Mouse (Mus musculus): Measurements from ENCODE around the gene Pdzd2.

Gene Pdzd2

DNA sequence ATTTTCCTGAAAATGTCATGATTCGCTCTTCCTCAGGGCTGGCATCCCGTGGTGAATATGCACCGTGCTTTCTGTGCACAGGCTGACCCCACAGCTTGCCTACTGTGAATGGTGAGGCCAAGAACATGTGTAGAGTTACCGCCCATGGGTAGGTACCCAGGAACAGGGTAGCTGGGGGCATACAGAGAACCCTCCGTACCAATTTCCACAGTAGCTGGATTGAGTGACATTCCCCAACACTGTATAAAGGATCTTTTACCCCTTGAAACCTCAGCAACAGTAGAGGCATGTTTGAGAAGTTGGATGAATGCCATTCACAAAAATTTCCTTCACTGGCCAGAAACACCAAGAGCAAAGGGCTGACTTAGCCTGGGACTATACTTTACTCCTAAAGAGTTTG, 271.1 kb downstream of the Pdzd2 start:
- no peak for DNase-seq

DNA sequence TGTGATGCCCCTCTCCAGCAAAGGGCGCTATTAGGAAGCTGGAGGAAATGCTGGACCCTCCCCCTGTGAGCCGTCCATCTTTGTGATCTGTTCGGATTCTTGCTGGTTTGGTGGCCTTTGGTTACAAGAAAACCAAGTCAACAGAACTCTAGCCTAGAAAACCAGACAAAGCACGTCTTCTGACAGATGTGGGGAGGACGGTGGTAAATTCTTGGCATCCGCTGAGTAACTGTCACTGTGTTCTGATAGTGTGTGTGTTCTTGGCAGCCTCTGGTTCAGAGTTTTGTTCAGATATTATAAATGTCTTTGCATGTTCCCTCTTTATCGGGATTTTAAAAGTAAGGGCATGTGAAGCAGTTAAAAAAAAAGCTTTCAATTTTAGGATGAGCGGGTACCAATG, 274.0 kb downstream of the Pdzd2 start:
- DNase-seq, result no peak

DNA sequence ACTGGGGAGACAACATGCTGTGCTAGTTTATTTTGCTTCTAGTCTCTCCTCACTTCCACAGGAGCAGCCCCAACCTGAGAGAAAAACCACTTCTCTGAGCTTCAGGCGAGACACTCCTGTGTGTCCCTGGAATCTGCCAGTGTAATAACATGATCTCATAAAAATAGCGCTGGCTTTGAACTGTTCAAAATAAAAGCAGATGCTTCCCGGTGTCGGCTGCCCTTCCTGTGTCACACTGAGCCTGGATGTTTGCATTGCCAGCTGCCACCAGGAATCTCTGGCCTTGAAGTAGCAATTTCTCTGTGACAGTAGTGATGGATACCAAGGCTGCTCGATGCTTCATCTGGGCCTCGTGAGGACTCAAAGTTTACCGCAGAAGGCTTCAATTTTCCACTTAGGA, 282.9 kb downstream of the Pdzd2 start:
- DNase-seq, result no peak

DNA sequence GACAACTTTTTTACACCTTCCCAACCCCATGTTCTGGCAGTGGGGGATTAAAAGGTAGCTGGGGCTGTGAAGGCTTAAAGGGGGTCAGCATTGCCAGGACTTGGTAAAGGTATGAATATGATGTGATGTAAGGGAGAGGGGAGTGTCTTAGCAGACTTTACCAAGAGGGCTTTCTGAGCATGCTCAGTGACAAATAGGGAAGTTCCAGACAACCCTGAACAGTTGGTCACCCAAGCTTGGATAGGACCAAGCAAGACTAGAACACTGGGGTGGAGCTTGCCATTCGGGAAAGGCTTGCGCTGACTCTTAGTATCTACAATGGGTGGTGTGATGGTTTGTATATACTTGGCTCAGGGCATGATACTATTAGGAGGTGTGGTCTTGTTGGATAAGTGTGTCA, 286.4 kb downstream of the Pdzd2 start:
- no peak for DNase-seq

DNA sequence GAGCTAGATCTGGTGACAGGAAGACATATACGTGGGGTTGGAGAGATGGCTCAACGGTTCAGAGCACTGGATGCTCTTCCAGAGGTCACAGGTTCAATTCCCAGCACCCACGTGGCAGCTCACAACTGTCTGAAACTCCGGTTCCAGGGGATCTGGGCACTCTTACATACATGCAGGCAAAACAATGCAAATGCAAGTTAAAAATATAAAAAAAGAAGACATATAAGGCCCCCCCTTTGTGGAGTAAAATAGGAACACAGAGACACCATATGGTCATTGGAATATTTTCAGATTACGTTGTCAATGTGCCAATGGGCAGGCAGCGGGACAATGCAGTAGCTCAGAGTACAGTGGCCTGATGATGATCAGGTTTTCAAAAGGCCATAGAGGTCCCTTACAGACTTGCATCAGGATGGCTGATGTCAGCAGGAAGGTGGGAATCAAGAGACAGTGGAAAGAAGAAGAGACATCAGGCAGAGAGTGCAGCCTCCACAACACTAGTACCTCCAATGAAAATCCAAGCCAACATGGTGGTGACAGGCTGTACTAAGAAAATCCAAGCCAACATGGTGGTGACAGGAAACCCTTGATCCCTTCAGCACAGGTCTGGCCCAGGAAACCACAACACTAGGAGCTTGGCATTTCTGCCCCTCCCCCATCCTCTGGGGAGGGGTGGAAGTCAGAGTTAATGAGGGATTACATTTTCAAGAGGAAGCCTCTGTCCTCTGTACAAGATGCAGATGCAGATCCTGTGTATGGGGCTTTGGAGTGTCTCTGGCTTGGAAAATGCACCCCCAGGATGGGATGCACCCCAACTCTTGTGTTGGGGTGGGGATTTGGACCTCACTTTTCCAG, 287.4 kb downstream of the Pdzd2 start:
- no peak for DNase-seq

DNA sequence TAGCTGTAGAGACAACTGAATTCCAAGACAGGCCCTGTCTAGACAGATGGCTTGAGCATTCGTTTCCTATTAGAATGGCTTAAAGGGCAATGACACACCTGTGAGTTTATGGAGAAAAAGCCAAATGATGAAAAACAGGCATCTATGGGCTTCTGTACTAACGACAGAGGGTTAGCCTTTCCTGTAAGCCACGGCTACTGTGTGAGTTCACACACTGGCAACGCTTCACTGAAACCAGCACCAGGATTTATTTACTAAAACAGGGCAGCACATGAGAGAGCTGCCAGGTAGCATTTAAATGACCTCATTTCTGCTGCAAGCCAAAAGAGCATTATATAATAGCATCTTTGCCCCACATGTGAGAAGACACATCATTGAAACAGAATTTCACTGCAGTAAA, 288.3 kb downstream of the Pdzd2 start:
- no peak for DNase-seq

DNA sequence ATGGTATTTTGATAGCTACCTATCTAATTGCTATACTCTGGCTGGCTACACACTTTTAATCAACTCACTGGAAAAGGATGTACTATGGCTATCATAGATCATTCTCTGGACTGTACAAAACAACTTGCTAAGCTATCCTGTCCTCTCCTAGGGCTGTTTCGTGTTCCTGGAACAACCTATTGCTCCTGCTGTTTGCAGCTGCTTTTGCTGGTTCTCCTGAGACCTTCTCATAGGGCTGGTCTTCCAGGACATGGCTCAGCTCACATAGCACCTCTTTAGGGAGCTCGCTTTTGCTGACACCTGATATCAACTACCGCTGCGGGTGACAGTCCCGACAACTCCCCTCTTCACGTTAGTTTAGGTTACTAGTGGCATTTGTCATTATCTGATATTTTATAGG, 288.9 kb downstream of the Pdzd2 start:
- DNase-seq, result no peak

DNA sequence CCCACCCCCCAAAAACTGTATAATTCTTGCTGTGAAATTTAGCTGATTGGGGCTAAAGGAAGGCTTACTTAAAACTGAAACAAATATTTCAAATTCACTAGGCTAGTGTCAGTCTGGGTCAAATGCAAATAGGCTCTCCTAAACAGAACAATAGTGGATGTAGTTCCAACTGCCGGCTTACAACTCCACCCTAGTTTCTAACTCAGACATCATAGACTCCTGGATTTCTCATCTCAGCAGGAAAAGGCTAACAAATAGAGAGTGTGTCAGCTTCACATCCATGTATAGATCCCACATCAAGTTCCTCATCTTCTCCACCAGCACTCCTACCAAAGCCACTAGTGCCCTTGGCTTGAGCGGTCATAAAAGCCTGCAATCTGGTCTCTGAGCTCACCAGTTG, 290.4 kb downstream of the Pdzd2 start:
- no peak for DNase-seq

DNA sequence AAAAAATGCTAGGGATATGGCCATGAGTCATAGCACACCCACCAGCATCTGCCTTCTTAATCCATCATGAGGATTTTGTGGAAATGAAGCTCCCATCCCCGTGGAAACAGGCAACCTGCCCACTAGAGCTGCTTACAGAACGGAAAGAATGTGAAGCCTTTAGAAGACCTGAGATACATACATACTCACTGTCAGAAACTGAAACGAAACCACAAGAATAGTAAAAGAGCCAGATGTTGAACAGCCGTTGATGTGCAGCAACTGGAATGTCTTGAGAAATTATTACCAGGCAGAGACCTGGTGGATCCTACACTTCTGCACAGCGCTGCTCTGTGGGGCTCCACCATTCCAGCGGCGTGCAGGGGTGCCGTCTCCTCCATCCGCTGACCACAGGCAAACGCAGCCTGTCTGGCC, 292.7 kb downstream of the Pdzd2 start:
- no peak for DNase-seq

DNA sequence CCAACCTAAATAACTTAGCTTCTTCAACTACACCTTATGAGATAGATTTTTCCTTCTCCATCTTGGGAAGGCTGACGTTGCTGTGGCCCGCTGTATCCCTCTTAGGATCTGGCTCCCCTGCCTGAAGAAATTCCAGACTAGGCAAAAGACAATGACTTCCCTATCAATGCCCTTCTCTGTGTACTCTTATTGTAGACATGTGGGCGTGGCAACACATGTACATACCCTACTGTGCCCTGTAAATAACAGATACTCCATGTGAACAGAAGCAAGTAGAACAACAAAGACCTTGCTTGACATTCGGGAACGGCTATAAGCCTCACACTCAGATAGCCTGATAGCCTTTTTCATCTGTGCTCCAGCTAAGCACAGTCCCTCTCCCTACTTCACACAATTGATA, 295.2 kb downstream of the Pdzd2 start:
- no peak for DNase-seq

DNA sequence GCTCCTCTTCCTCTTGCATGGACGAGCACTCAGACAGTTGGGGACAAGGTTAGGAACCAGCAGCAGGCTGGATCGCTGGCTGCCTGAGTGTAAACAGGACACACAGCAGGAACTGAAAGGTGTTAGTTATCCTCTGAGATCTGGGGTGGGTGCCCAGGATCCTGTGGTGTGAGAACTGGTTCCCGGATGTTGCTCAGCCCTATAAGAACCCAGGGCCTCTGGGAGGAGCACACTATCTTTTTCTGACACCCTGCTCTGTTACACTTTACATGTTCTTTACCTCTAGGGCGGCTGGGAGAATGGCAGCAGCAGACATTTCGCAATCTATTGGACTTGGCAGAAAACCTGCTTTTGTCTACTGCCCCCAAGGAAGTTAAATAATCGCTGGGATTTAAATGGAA, 300.4 kb downstream of the Pdzd2 start:
- peak; percentile 36 to 49 for DNase-seq

DNA sequence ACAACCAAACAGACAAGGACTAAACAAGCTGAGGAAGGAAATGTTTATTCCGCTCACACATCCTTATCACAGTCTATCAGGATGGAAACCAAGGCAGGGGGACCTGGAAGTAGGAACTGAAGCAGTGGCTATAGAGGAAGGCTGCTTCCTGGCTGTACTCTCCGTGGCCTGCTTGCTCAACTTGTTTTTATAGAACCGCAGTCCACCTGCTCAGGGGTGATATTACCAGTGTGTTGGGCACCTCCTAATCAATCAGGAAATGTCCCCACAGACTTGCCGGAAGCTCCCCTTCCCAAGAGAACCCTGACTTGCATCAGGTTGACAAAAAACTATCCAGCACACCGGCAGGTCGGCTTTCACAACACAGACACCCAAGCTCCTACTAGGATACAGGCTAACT, 301.0 kb downstream of the Pdzd2 start:
- DNase-seq, result no peak

DNA sequence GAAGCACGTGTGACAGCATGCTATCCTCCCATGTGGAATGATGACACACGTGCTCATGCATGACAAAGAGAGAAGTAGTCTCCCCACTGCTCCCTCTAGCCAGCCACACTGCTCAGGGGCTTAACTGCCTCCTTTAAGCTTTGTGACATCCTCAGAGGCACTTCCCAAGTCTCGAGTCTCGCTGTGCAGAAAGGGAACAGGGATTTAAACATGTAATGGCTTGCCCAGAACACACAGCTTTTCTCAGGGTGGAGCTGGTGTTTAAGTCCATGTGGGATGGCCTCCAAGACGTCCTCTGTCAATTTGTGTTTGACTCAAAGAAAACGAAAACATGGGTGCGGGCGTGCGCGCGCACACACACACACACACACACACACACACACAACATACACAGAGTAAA, 301.6 kb downstream of the Pdzd2 start:
- DNase-seq, result no peak

DNA sequence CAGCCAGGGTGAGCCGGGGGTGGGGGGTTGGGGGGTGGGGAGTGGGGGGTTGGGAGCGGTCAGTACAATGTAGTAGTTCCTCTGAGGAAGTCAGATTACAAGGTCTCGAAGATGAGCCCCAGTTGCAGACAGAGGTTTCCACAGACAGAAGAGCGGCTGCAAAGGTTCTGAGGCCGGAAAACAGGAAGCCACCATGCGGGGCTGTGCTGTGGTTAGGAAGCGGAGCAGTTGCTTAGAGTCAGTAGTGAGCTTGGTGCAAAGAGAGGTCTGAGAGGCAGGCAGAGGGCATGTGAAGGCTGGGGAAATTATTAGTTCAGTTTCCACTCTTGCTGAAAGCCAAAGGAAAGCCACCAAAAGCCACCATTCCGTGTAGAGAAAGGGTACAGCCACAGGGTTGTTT, 303.8 kb downstream of the Pdzd2 start:
- peak in 1 of 2 experiments; percentile 22 for DNase-seq

DNA sequence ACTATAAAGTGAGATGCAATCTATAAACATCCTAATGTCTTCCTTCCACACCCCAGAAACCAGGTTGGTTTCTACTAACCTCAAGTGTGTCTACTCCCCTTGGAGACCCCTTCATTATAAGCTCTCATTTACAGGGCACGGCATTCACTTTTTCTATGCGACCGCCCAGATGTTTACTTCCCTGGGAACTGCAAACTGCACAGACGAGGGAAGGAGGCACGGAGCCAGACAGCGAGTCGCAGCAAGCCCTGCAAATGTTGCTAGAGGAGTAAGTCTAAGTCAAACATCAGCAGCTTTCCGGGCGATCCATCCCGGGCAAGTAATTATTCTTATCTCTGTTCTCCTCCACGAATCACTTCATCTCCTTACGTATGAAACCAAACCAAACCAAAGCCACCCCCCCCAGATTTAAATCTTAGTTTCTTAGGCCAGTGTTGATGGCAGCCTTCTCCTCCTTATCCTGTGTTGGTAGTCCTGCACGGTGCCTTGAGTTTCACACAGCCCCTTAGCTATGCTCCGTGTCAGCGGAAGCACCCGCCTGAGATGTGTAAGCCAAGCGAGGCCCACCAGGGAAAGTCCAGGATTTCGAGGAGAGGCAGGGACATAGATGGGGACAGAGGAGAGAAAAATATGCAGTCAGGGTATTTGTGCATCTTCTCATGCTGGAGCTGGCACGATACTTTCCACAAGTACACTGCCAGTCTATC, 305.7 kb downstream of the Pdzd2 start:
- peak; percentile 45 to 64 for DNase-seq

DNA sequence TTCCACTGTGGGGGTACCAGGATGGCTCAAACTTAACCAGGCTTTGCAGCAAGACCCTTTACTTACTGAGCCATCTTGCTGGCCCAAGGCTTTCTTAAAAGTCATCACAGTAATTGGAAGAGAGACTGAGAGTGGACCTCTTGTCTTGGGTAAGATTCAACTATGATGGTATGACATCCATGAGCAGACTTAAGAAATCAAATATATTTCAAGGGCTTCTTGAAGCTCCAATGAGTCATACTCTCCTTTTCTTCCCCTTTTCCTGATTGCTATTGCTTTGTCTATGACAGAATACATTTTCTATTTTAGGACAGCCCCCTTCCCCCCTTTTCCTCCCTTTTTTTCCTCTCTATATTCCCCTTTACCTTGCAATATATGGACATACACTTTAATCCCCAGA, 306.8 kb downstream of the Pdzd2 start:
- no peak for DNase-seq

DNA sequence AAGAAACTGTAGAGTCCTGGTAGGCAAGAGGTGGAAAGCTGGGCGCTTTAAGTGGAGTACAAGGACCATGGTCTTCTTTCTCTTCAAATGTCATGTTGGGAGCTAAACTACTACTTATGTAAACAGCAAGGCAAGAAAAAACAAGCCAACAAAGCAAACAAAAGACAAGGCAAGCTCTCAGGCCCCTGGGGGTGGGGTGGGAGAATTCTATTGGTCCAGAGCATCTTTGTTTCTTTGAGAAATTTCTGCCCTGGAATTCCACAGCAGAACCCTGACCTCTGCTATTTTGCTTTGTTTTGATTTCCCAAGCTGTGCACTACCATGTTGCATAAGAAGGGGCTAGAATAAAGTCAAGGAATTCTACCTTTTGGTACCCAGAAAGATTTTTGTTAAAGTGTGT, 307.4 kb downstream of the Pdzd2 start:
- DNase-seq, result no peak

DNA sequence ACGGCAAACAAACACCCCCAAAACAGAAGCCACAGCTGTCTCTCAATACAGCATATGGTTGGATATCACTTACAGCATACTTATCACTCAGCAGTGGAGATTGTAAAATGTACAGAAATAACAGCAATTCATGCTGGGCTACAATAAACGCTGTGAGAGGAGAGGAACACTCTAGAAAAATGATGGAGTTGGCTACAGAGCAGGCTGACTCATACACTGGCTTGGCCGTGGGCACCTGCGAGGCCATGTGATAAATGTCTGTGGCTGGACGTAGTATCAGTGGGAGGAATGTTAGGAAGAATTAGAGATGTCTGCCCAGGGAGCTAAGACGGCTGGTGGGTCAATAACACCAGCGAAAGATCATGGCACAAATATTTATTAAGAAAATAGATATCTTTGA, 308.0 kb downstream of the Pdzd2 start:
- DNase-seq, result no peak

DNA sequence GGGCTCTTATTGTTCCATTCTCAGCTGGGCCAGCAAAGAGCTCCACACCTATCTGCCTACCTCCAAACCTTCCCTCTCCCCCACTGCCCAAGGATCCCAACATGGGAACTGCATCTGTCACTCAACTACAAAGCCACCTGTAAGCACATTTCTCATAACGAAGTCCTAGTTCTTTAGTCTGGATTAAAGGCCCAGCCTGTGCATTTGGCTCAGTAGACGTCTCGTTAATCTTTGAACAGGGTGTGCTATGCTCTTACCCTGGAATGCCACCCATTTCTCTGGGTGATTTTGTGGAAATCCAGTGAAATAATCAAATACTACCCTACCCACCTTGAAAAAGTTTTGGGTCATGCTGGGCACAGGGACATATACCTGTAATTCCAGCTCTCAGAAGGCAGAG, 308.5 kb downstream of the Pdzd2 start:
- DNase-seq, result no peak

DNA sequence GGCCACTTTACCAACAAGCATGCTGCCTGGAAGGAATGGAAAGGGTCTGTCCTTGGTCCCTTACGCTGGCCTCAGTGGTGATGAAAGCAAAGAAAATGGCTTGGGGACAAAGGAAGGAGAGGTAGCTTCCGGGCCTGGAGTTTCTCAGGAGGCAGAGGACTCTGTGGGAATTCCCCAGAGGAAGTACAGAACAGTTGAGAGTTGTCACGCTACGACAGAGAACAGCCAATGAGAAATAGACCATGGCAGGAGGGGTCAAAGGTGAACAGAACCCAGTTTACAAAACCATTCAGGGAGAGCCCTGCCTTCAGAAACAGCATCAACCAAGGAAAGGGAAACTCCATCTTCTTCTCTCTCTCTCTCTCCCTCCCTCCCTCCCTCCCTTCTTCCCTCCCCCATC, 309.1 kb downstream of the Pdzd2 start:
- DNase-seq, result no peak

DNA sequence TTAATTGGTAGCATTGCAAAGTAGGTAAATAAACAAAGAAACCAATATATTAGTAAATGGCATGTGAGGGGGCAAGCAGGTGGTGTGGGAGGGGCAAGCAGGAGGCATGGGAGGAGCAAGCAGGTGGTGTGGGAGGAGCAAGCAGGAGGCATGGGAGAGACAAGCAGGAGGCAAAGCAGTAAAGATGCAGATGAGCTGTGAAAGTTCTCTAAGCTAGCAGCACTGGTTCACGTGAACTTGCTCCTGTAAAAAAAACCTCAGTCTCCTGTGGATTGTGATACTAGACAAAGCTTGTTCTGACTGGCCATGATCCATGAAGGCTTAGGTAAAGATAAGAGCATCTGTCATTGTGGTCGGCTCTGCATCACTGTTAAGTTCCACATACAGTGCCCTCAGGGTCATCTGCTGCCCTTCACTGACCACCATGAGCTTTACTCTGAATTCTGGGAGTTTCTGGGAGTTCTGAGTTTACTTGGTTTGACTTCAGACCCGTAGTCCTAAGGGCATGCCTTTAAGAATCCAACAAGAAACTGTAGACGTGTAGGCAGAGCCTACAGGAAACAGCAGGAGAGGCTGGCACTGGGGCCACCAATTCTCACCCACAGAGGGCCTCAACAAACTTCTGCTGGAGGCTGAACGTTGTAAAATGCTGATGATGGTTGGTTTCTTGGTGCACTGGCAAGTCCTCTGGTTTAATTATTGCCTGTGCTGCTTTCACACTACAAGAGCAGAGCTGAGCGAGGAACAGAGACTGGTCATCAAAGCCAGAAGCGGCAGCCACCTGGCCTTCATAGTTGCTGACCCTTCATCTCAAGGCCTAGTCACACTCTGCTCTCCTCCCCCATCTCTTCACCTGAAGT, 309.9 kb downstream of the Pdzd2 start:
- DNase-seq, result no peak

DNA sequence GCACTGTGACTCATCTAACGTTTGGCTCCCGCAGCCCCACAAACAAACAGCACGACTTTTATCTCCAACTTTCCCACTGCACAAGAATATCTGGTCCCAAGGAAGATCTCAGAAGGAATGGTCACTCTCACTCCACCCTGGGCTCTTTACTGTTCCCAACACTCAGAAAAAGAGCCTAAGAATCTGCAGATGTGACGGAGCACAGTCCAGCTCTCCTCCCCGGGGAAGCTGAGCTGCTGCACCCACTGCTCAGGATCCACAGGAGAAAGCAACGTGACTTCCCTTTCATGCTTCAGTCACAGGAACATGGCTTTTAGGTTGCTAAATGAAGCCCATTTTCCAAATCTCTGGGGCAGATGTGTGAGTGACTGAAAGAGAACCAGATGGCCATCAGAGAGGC, 311.9 kb downstream of the Pdzd2 start:
- DNase-seq, result no peak

DNA sequence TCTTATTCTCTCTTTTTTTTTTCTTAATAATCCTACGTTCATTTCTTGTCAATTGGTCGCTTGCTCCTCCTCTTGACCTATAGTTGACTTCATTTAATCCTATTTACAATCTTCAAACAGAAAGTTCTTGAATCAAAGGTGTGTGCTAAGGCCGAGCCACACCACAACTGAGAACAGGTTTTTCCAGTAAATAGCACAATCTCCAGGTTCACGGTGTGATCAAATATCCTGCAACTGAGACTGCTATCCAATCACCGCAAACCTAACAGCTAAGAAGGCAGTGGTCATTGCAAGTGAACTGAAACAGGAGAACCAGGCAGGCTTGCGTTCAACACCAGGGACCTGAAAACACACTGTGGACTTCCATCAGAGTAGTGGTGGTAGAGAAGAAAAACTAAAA, 313.4 kb downstream of the Pdzd2 start:
- no peak for DNase-seq

Measured in lung, postnatal 4 days (tissue).